ENCODE assay signal across 8 mouse cellular contexts in the genomic region with DNA sequence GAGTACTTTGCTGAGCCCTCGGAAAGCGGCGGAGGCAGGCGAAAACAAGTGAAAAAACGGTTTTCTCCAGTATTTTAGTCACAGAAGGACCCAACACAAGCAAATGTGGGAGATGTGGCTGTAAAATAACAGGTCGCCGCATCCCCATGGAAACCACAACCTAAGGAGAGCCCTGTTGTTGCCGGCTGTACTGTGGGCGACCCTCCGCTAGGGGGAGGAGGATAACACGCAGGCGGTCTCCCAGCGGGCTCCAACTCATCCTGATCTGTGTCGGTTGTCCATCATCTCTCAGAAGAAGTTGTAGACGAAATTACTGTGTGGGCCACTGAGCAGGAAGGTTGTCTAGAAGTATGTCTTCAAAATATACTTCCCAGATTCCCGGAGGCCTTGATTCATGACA. TPM values are rescaled to one million over a fixed set of nuclear protein-coding genes. Genes with fewer than 3 reads are reported as not detected.
DNase-seq lines count a peak whose midpoint lies in the region; ATAC-seq and TF ChIP-seq lines count a peak whose summit lies in the region.

No protein-coding gene starts in this region.

- H3K36me3 ChIP-seq in intestine, postnatal 0 days (ENCODE audit: control insufficient read depth, insufficient read depth) = no peaks in the 10 kb centered on the region
- H3K36me3 ChIP-seq in midbrain, embryonic 14.5 days (ENCODE audit: control insufficient read depth, insufficient read depth, low read length) = no peaks in the 10 kb centered on the region
- H3K36me3 ChIP-seq in small intestine, adult 2 months (ENCODE audit: control insufficient read depth, insufficient read depth, low read length) = no peaks in the 10 kb centered on the region

- H3K9ac ChIP-seq in intestine, postnatal 0 days (ENCODE audit: low read depth, low read length) = no peak overlapping the region
- H3K9ac ChIP-seq in midbrain, embryonic 14.5 days (replicated peaks; ENCODE audit: low read length) = no peak overlapping the region

- WGBS in intestine, postnatal 0 days = 7% methylated on average over 16 of the region's 16 CpGs
- 7% methylated on average over 16 of the region's 16 CpGs for WGBS in midbrain, embryonic 14.5 days
- WGBS in small intestine, adult 2 months = 9% methylated on average over 16 of the region's 16 CpGs

- peak; percentile 92 for ATAC-seq in granulocyte monocyte progenitor cell, adult 5-6 weeks (replicated peaks; ENCODE audit: poor library complexity, severe bottlenecking)
- ATAC-seq in intestine, postnatal 0 days = no peak
- peak; percentile 76; the same call in 1 of the 2 replicates for ATAC-seq in midbrain, embryonic 14.5 days (ENCODE audit: low FRiP score, low TSS enrichment)
- no peak for ATAC-seq in erythroblast, adult 5-6 weeks (replicated peaks; ENCODE audit: low FRiP score, poor library complexity, severe bottlenecking)

- H3K4me1 ChIP-seq in intestine, postnatal 0 days (replicated peaks; ENCODE audit: control insufficient read depth, insufficient read depth, low read length) = peaks cover 5% of the 10 kb centered on the region; the same call in 1 of the 2 replicates
- peaks cover 7% of the 10 kb centered on the region; the same call in 1 of the 2 replicates for H3K4me1 ChIP-seq in midbrain, embryonic 14.5 days (ENCODE audit: control insufficient read depth, insufficient read depth, low read length)
- peaks cover 9% of the 10 kb centered on the region for H3K4me1 ChIP-seq in small intestine, adult 2 months (ENCODE audit: control insufficient read depth, insufficient read depth, insufficient read length, low read length)

- TF ChIP-seq POLR2A in small intestine, adult 2 months (IDR thresholded peaks at IDR 0.05; ENCODE audit: low read depth, low read length) = 0 out of 2 replicates have a peak, but pooled peaks have one; percentile 21

- no peak overlapping the region for H3K4me2 ChIP-seq in intestine, postnatal 0 days (replicated peaks; ENCODE audit: low read depth)
- no peak overlapping the region for H3K4me2 ChIP-seq in midbrain, embryonic 14.5 days (ENCODE audit: low read length)

- H3K27me3 ChIP-seq in intestine, postnatal 0 days (replicated peaks; ENCODE audit: control insufficient read depth, insufficient read depth, low read length) = no peaks in the 10 kb centered on the region
- H3K27me3 ChIP-seq in midbrain, embryonic 14.5 days (ENCODE audit: control insufficient read depth, insufficient read depth, low read length) = no peaks in the 10 kb centered on the region; the same call in 1 of the 2 replicates
- no peaks in the 10 kb centered on the region for H3K27me3 ChIP-seq in small intestine, adult 2 months (ENCODE audit: control insufficient read depth, insufficient read depth, low read length)

- intact Hi-C loops in left cerebral cortex, postnatal 4 days (cut with DNase I) = loop anchor here (10.0 kb wide), 1 partner anchor 279 kb away; no protein-coding TSS in a partner anchor

- peak; percentile 89 for TF ChIP-seq CTCF in intestine, postnatal 0 days (IDR thresholded peaks at IDR 0.05; ENCODE audit: low read depth)
- TF ChIP-seq CTCF in small intestine, adult 2 months (IDR thresholded peaks at IDR 0.05; ENCODE audit: extremely low read depth, insufficient read length, insufficient replicate concordance, low read depth, low read length) = peak; percentile 77

- no peaks in the 10 kb centered on the region for H3K9me3 ChIP-seq in intestine, postnatal 0 days (ENCODE audit: control insufficient read depth)
- H3K9me3 ChIP-seq in midbrain, embryonic 14.5 days (ENCODE audit: control insufficient read depth, low read length) = no peaks in the 10 kb centered on the region

- no peak overlapping the region for H3K27ac ChIP-seq in intestine, postnatal 0 days (ENCODE audit: low read depth, low read length)
- no peak overlapping the region for H3K27ac ChIP-seq in midbrain, embryonic 14.5 days (replicated peaks; ENCODE audit: low read depth, low read length)
- no peak overlapping the region for H3K27ac ChIP-seq in small intestine, adult 2 months (ENCODE audit: insufficient read depth, low read depth, low read length)

- no peak overlapping the region for H3K4me3 ChIP-seq in intestine, postnatal 0 days (ENCODE audit: low read depth, low read length)
- no peak overlapping the region for H3K4me3 ChIP-seq in midbrain, embryonic 14.5 days (replicated peaks; ENCODE audit: low read depth, low read length)
- H3K4me3 ChIP-seq in small intestine, adult 2 months (ENCODE audit: low read depth, low read length) = no peak overlapping the region

- DNase-seq in ZHBTc4 (ENCODE audit: low read depth, low spot score) = peak; percentile 94
- DNase-seq in embryo, embryonic 11 days = peak; percentile 85
- DNase-seq in left cerebral cortex, postnatal 4 days = peak; percentile 77
- DNase-seq in midbrain, embryonic 14.5 days = peak; percentile 84

RNA-seq across cellular contexts. Expression of a gene that starts 45.4 kb away (rescaled TPM):
- not detected in 2 replicates for total RNA-seq in granulocyte monocyte progenitor cell, adult 5-6 weeks (2014; fragmentation: Nextera tagmentation)
- 0.26 and 0.34 TPM in 2 replicates for total RNA-seq in granulocyte monocyte progenitor cell, adult 5-6 weeks (2017)
- polyA plus RNA-seq in intestine, postnatal 0 days (2015; fragmentation: Nextera tagmentation; extraction: Ambion mirVana) = 20.0 and 21.8 TPM in 2 replicates
- total RNA-seq in left cerebral cortex, postnatal 4 days (2021) = 10 to 100 TPM; 22.7 to 24.8 TPM
- 8.5 and 48.3 TPM in 2 replicates for polyA plus RNA-seq in midbrain, embryonic 14.5 days (2014; fragmentation: Nextera tagmentation; extraction: Ambion mirVana)
- 5.7 and 10.5 TPM in 2 replicates for polyA plus RNA-seq in small intestine, adult 2 months (2012; rRNA removed)
- total RNA-seq in erythroblast, adult 5-6 weeks (2015; ENCODE audit: low replicate concordance) = 3.1 TPM in 1 of 2 replicates, not detected in the other
- total RNA-seq in erythroblast, adult 5-6 weeks (2017; ENCODE audit: low replicate concordance) = 0.84 TPM in 1 of 2 replicates, not detected in the other

Comparison
In these comparisons a context has a peak if more than half of its experiments do, and no peak if none do; other contexts are left out.
1. ATAC-seq: peak in granulocyte monocyte progenitor cell, adult 5-6 weeks (single experiment) and midbrain, embryonic 14.5 days (single experiment); none in intestine, postnatal 0 days (single experiment) and erythroblast, adult 5-6 weeks (single experiment).
2. RNA of a gene that starts 45.4 kb away (total RNA-seq): 22.7 to 24.8 TPM in left cerebral cortex, postnatal 4 days; 0.26 to 0.34 TPM in granulocyte monocyte progenitor cell, adult 5-6 weeks and 0.84 to 3.1 TPM in erythroblast, adult 5-6 weeks; every median in the first group is over 4 times any median in the second.
3. Peak in every context shown above with its lines, with median percentiles within 50 percentile points of each other: DNase-seq.